Mouse (Mus musculus): ENCODE measurements at regions not wholly inside any gene's neighbourhood (a gene's known extent, or its start where the extent isn't known, plus 50 kb on each side); places are given as distances from the start of the nearest gene placed in this dataset.

- H3K27me3 ChIP-seq (ENCODE audit: control insufficient read depth, insufficient read depth, low read length) = no peaks in the 10 kb centered on the region
- H3K4me2 ChIP-seq (ENCODE audit: low read length) = no peak overlapping the region
- ATAC-seq (ENCODE audit: low FRiP score, low TSS enrichment) = no peak
- no peak overlapping the region for H3K4me3 ChIP-seq (replicated peaks; ENCODE audit: low read depth, low read length)
- 85% methylated on average over 27 of the region's 27 CpGs for WGBS
- H3K27ac ChIP-seq (replicated peaks; ENCODE audit: low read depth, low read length) = no peak overlapping the region
- no peaks in the 10 kb centered on the region for H3K4me1 ChIP-seq (ENCODE audit: control insufficient read depth, insufficient read depth, low read length)
- no peak overlapping the region for H3K9ac ChIP-seq (replicated peaks; ENCODE audit: low read length)
- H3K36me3 ChIP-seq (ENCODE audit: control insufficient read depth, insufficient read depth, low read length) = no peaks in the 10 kb centered on the region
- no peak for DNase-seq
- peaks cover 15% of the 10 kb centered on the region; the same call in 1 of the 2 replicates for H3K9me3 ChIP-seq (ENCODE audit: control insufficient read depth, low read length)
These were observed 115.1 kb upstream of the Taf1b start for GRCm38 (mm10) chr12:24383016-24383415.

DNA sequence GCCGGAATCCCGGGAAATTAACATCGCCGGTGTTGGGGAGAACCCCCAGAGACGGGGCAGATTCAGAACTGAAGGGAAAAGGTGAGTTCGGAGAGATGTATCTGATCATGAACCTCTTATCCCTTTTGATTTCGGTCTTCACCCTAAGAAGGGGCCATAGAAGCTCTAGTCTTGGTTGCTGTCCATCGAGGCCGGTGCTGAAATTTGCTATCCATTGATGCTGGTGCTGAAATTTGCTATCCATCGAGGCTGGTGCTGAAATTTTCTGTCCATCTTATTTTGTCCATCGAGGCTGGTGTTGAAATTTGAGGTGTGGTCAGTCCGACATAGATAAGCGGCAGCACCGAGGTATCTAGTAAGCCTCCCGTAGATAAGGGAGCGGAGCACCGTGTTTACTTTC lies 73.2 kb upstream of the Taf1b start:
- H3K36me3 ChIP-seq (ENCODE audit: control insufficient read depth, insufficient read depth, low read length) = no peaks in the 10 kb centered on the region
- no peak overlapping the region for H3K9ac ChIP-seq (replicated peaks; ENCODE audit: low read length)
- DNase-seq = peak; percentile 0
- no peak overlapping the region for H3K4me2 ChIP-seq (ENCODE audit: low read length)
- no peak overlapping the region for H3K4me3 ChIP-seq (replicated peaks; ENCODE audit: low read depth, low read length)
- no peaks in the 10 kb centered on the region for H3K27me3 ChIP-seq (ENCODE audit: control insufficient read depth, insufficient read depth, low read length)
- no peaks in the 10 kb centered on the region for H3K4me1 ChIP-seq (ENCODE audit: control insufficient read depth, insufficient read depth, low read length)
- 71% methylated on average over 17 of the region's 17 CpGs for WGBS
- no peak for ATAC-seq (ENCODE audit: low FRiP score, low TSS enrichment)
- H3K27ac ChIP-seq (replicated peaks; ENCODE audit: low read depth, low read length) = no peak overlapping the region
- H3K9me3 ChIP-seq (ENCODE audit: control insufficient read depth, low read length) = peaks cover 5% of the 10 kb centered on the region; the same call in 1 of the 2 replicates
